Comparison of ENCODE assay signal across 15 mouse cellular contexts in the genomic region with DNA sequence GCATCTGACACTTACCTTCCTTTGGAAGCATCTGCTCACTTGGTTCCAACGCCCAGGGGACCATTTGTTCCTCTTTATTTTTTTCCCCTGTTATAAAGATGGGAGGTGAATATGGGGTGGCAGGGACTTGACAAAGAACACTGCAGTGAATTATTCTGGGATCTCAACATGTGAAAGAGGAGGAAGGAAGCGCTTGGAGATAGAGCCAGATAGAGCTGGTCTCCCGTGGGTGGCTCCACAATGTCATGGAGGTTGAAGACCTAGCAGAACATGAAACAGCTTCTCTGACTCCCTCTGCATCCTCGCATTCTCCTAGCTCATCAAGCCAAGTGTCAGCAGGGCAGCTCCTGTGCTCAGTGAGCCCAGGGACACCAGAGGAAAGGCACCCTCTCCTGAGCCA.
"Had no signal": no experiment of that assay in that cellular context is flagged by ENCODE, and none has a peak within 500 bp of the region (broad histone marks: within the 10 kb centered on the region; RNA-seq: fewer than 3 reads in every experiment).

No protein-coding gene starts in this region.

- H3K36me3 ChIP-seq: limb, embryonic 13.5 days; midbrain, embryonic 12.5 days; neural tube, embryonic 13.5 days had no signal

- H3K4me2 ChIP-seq: kidney, embryonic 15.5 days; limb, embryonic 13.5 days; midbrain, embryonic 12.5 days; neural tube, embryonic 13.5 days had no signal

- H3K27ac ChIP-seq: kidney, embryonic 15.5 days; limb, embryonic 13.5 days; liver, embryonic 14.5 days; midbrain, embryonic 12.5 days; neural tube, embryonic 13.5 days had no signal

- DNase-seq: kidney, adult 2 months; kidney, postnatal 14 days; lung, adult 18-20 months; retina, postnatal 1 day; right cerebral cortex, postnatal 4 days; spleen, adult 18-20 months; thymus, adult 2 months; thymus, postnatal 25 days had no signal

- H3K9me3 ChIP-seq: kidney, embryonic 15.5 days; limb, embryonic 13.5 days; midbrain, embryonic 12.5 days; neural tube, embryonic 13.5 days had no signal

- H3K27me3 ChIP-seq: kidney, embryonic 15.5 days; limb, embryonic 13.5 days; midbrain, embryonic 12.5 days; neural tube, embryonic 13.5 days had no signal

- ATAC-seq: intestine, embryonic 16.5 days; midbrain, embryonic 16.5 days had no signal

- H3K4me1 ChIP-seq: kidney, embryonic 15.5 days; limb, embryonic 13.5 days; midbrain, embryonic 12.5 days; neural tube, embryonic 13.5 days had no signal

- H3K9ac ChIP-seq: kidney, embryonic 15.5 days; limb, embryonic 13.5 days; liver, embryonic 14.5 days; midbrain, embryonic 12.5 days; neural tube, embryonic 13.5 days had no signal

- H3K4me3 ChIP-seq: kidney, embryonic 15.5 days; limb, embryonic 13.5 days; midbrain, embryonic 12.5 days; neural tube, embryonic 13.5 days had no signal
